Mouse (Mus musculus) gastrocnemius, adult 2 months (tissue): ENCODE data around the gene Efcab8. TPM values are rescaled to one million over a fixed set of nuclear protein-coding genes. Genes with fewer than 3 reads are reported as not detected.

Experiments
- DNase-seq: peaks from one replicate; pipeline ENCODE4 v3.0.0; 2022
- H3K27ac ChIP-seq: fragments of 200-600 bp; 2 replicates; pipeline ENCODE4 v1.8.1; 2022; ENCODE audit warnings: mild to moderate bottlenecking
- H3K4me3 ChIP-seq: fragments of 200-600 bp; 2 replicates; pipeline ENCODE4 v1.8.1; 2022; ENCODE audit warnings: mild to moderate bottlenecking, moderate library complexity
- CTCF ChIP-seq: fragments of 200-600 bp; IDR thresholded peaks from 2 replicates; pipeline ENCODE4 v1.8.1; 2022; ENCODE audit warnings: antibody characterized with exemption, mild to moderate bottlenecking, moderate library complexity
- intact Hi-C: fragments of 180-260 bp; cut with DNase I; formaldehyde crosslinking; loops from one replicate; pipeline ENCODE4 v1.15.1; 2025
- long read RNA-seq, 2 experiments: library from polyadenylated mRNA; stranded (forward); transcript quantifications; one replicate each; pipeline ENCODE4 v2.0.0; 2021
- total RNA-seq, 2 experiments: library from RNA; stranded (reverse); gene quantifications; 2 replicates each; pipeline ENCODE4 v1.2.3; 2021

Efcab8 gene
- total RNA-seq = not detected
- long read RNA-seq, experiment 1, partial matches to known transcripts = 0 of 2 reads
- long read RNA-seq, experiment 1, other reads (novel, unspliced or antisense) = 2 of 2 reads
- long read RNA-seq, experiment 2, partial matches to known transcripts = 0 of 1 reads
- long read RNA-seq, experiment 2, other reads (novel, unspliced or antisense) = 1 of 1 reads

GRCm38 (mm10) chr2:153779394-153779981 lies at the start of gene Efcab8:
Gene Efcab8, plus strand, starts transcription at chr2:153779931.
- no peak for TF ChIP-seq CTCF
- H3K4me3 ChIP-seq = peak within 1 kb of the TSS; percentile 76
- no peak for DNase-seq
- H3K27ac ChIP-seq = peak within 1 kb of the TSS; percentile 77
- intact Hi-C loops = no loop called here

GRCm38 (mm10) chr2:153734033-153734432 lies 45.7 kb upstream of the Efcab8 start:
- TF ChIP-seq CTCF = no peak
- Histone ChIP-seq H3K27ac (no peak overlapping the region), H3K4me3 (no peak overlapping the region)
- intact Hi-C loops = no loop called here
- DNase-seq = no peak

- peak; percentile 100 for DNase-seq
- no peak for TF ChIP-seq CTCF
- H3K27ac ChIP-seq = peak within 1 kb of the TSS; percentile 98
- peak within 1 kb of the TSS; percentile 89 for H3K4me3 ChIP-seq
- intact Hi-C loops = no loop called here
Observed at GRCm38 (mm10) chr2:153740500-153741436, 39.0 kb upstream of the Efcab8 start, which contains the start of gene Mapre1. Gene Mapre1, plus strand, starts transcription at chr2:153741274.

- intact Hi-C loops = no loop called here
- TF ChIP-seq CTCF = no peak
- Histone ChIP-seq H3K27ac (peak overlapping the region; percentile 98), H3K4me3 (peak overlapping the region; percentile 89)
- no peak for DNase-seq
Observed at GRCm38 (mm10) chr2:153741437-153742065, 38.2 kb upstream of the Efcab8 start.

GRCm38 (mm10) chr2:153747994-153748393 lies 31.7 kb upstream of the Efcab8 start:
- intact Hi-C loops = no loop called here
- TF ChIP-seq CTCF = no peak
- Histone ChIP-seq H3K27ac (no peak overlapping the region), H3K4me3 (no peak overlapping the region)
- DNase-seq = no peak

GRCm38 (mm10) chr2:153750363-153750762 lies 29.4 kb upstream of the Efcab8 start:
- no peak for TF ChIP-seq CTCF
- DNase-seq = no peak
- intact Hi-C loops = no loop called here
- peak overlapping the region; percentile 49 for H3K27ac ChIP-seq
- no peak overlapping the region for H3K4me3 ChIP-seq

- DNase-seq = no peak
- Histone ChIP-seq H3K27ac (no peak overlapping the region), H3K4me3 (no peak overlapping the region)
- intact Hi-C loops = no loop called here
- no peak for TF ChIP-seq CTCF
Observed at GRCm38 (mm10) chr2:153762121-153762520, 17.6 kb upstream of the Efcab8 start.

GRCm38 (mm10) chr2:153767484-153767883 lies 12.2 kb upstream of the Efcab8 start:
- Histone ChIP-seq H3K27ac (no peak overlapping the region), H3K4me3 (no peak overlapping the region)
- intact Hi-C loops = no loop called here
- no peak for DNase-seq
- no peak for TF ChIP-seq CTCF

- intact Hi-C loops = no loop called here
- H3K27ac ChIP-seq = no peak overlapping the region
- no peak overlapping the region for H3K4me3 ChIP-seq
- DNase-seq = no peak
- no peak for TF ChIP-seq CTCF
Observed at GRCm38 (mm10) chr2:153768881-153769280, 10.8 kb upstream of the Efcab8 start.

GRCm38 (mm10) chr2:153772950-153773349 lies 6.8 kb upstream of the Efcab8 start:
- no peak for TF ChIP-seq CTCF
- DNase-seq = no peak
- Histone ChIP-seq H3K27ac (no peak overlapping the region), H3K4me3 (no peak overlapping the region)
- intact Hi-C loops = no loop called here

- intact Hi-C loops = no loop called here
- TF ChIP-seq CTCF = no peak
- no peak for DNase-seq
- Histone ChIP-seq H3K27ac (no peak overlapping the region), H3K4me3 (no peak overlapping the region)
Observed at GRCm38 (mm10) chr2:153775472-153775871, 4.3 kb upstream of the Efcab8 start.

GRCm38 (mm10) chr2:153778638-153779362 lies 931 bp upstream of the Efcab8 start:
- no peak for TF ChIP-seq CTCF
- DNase-seq = peak; percentile 90
- Histone ChIP-seq H3K27ac (peak overlapping the region; percentile 77), H3K4me3 (peak overlapping the region; percentile 76)
- intact Hi-C loops = no loop called here
